17 mouse cellular contexts compared by ENCODE assay signal in genomic region chr12:7576081-7576480, GRCm38 (mm10).
DNase-seq lines count a peak whose midpoint lies in the region; TF ChIP-seq lines count a peak whose summit lies in the region.
"Had no signal": no experiment of that assay in that cellular context is flagged by ENCODE, and none has a peak within 500 bp of the region (broad histone marks: within the 10 kb centered on the region; RNA-seq: fewer than 3 reads in every experiment).

No protein-coding gene starts in this region.

- 60% methylated on average over 2 of the region's 2 CpGs for WGBS in heart, adult 2 months

- no peaks in the 10 kb centered on the region for H3K27me3 ChIP-seq in heart, adult 2 months (ENCODE audit: control insufficient read depth, insufficient read depth, low read length)
- H3K27me3 ChIP-seq: embryonic facial prominence, embryonic 13.5 days; forebrain, embryonic 12.5 days; heart, embryonic 13.5 days; hindbrain, embryonic 13.5 days had no signal

- DNase-seq in gastrocnemius, adult 2 months = peak; percentile 37
- no peak for DNase-seq in gastrocnemius, postnatal 4 days (ENCODE audit: low spot score in 2 of 2)
- peak; percentile 19 to 35 for DNase-seq in heart, adult 2 months
- DNase-seq in heart, postnatal 25 days (ENCODE audit: low spot score) = no peak
- DNase-seq in gastrocnemius, postnatal 25 days = peak; percentile 10
- peak; percentile 17 for DNase-seq in skeletal muscle tissue, adult 2 months (ENCODE audit: low read depth, low spot score)
- DNase-seq: adrenal gland, adult 8-10 months; cerebellum, adult 11 months; cerebellum, adult 9-10 months; cerebellum, postnatal 36 days; kidney, adult 11 months; kidney, adult 9 months had no signal

- no peaks in the 10 kb centered on the region for H3K36me3 ChIP-seq in heart, adult 2 months (ENCODE audit: control insufficient read depth, insufficient read depth, low read length)
- H3K36me3 ChIP-seq: embryonic facial prominence, embryonic 13.5 days; forebrain, embryonic 12.5 days; heart, embryonic 13.5 days; hindbrain, embryonic 13.5 days had no signal

- H3K9ac ChIP-seq in heart, adult 2 months (ENCODE audit: low read depth, low read length) = no peak overlapping the region
- H3K9ac ChIP-seq: embryonic facial prominence, embryonic 13.5 days; forebrain, embryonic 12.5 days; heart, embryonic 13.5 days; hindbrain, embryonic 13.5 days had no signal

- TF ChIP-seq EP300 in heart, adult 2 months (IDR thresholded peaks at IDR 0.05; ENCODE audit: insufficient read depth, low read depth, low read length) = no peak

- H3K4me3 ChIP-seq in gastrocnemius, adult 2 months = no peak overlapping the region
- H3K4me3 ChIP-seq in heart, adult 2 months = no peak overlapping the region
- H3K4me3 ChIP-seq: embryonic facial prominence, embryonic 13.5 days; forebrain, embryonic 12.5 days; heart, embryonic 13.5 days; hindbrain, embryonic 13.5 days had no signal

- no peaks in the 10 kb centered on the region for H3K4me1 ChIP-seq in heart, adult 2 months (ENCODE audit: control insufficient read depth, insufficient read depth, low read length)
- H3K4me1 ChIP-seq: embryonic facial prominence, embryonic 13.5 days; forebrain, embryonic 12.5 days; heart, embryonic 13.5 days; hindbrain, embryonic 13.5 days had no signal

- intact Hi-C loops in gastrocnemius, adult 2 months (cut with DNase I) = no loop called here
- intact Hi-C loops in heart, adult 2 months (cut with DNase I) = no loop called here
- intact Hi-C loops in heart, postnatal 25 days (cut with DNase I) = no loop called here

- no peak overlapping the region for H3K27ac ChIP-seq in gastrocnemius, adult 2 months
- H3K27ac ChIP-seq in heart, adult 2 months = no peak overlapping the region
- H3K27ac ChIP-seq: embryonic facial prominence, embryonic 13.5 days; forebrain, embryonic 12.5 days; heart, embryonic 13.5 days; hindbrain, embryonic 13.5 days; hindbrain, postnatal 0 days had no signal

- TF ChIP-seq CTCF in gastrocnemius, adult 2 months (IDR thresholded peaks at IDR 0.05) = no peak
- no peak for TF ChIP-seq CTCF in heart, adult 2 months (IDR thresholded peaks at IDR 0.05)

- TF ChIP-seq POLR2A in heart, adult 2 months (IDR thresholded peaks at IDR 0.05; ENCODE audit: insufficient read depth, low read depth, low read length) = no peak

- H3K79me2 ChIP-seq in heart, adult 2 months (replicated peaks; ENCODE audit: control insufficient read depth, insufficient read depth, low read length) = no peaks in the 10 kb centered on the region

Comparison
In these comparisons a context has a peak if more than half of its experiments do, and no peak if none do; other contexts are left out.
1. DNase-seq: peak in gastrocnemius, adult 2 months (single experiment), heart, adult 2 months (2 of 2), gastrocnemius, postnatal 25 days (single experiment) and skeletal muscle tissue, adult 2 months (single experiment); none in gastrocnemius, postnatal 4 days (0 of 2) and heart, postnatal 25 days (single experiment).